Mouse (Mus musculus): ENCODE measurements around the gene Zfp385a. TPM values are rescaled to one million over a fixed set of nuclear protein-coding genes. Genes with fewer than 3 reads are reported as not detected.
A peak's percentile ranks its signal among the peaks of the same experiment; 100 is the strongest.

Zfp385a gene
- polyA plus RNA-seq, 1 experiment from 2014 or later: 12.2 TPM

- Histone ChIP-seq H3K9ac (no peak overlapping the region), H3K27me3 (no peaks in the 10 kb centered on the region), H3K4me1 (peaks cover 48% of the 10 kb centered on the region), H3K36me3 (peaks cover 9% of the 10 kb centered on the region), H3K4me2 (no peak overlapping the region), H3K9me3 (no peaks in the 10 kb centered on the region), H3K27ac (no peak overlapping the region), H3K4me3 (no peak overlapping the region)
- WGBS: 64% methylated on average over 1 of the region's 1 CpGs
- no peak for ATAC-seq (ENCODE audit: insufficient number of reproducible peaks, insufficient read depth, low FRiP score, low TSS enrichment, low read depth)
These were observed 21.4 kb upstream of the Zfp385a start for GRCm38 (mm10) chr15:103361269-103361668.

GRCm38 (mm10) chr15:103359869-103360602 is 20.1 kb upstream of the Zfp385a start:
- H3K27ac ChIP-seq: peak overlapping the region; percentile 36

GRCm38 (mm10) chr15:103359122-103359510 is 19.2 kb upstream of the Zfp385a start:
- Histone ChIP-seq H3K36me3 (peaks cover 31% of the 10 kb centered on the region), H3K9me3 (no peaks in the 10 kb centered on the region), H3K9ac (no peak overlapping the region), H3K4me3 (no peak overlapping the region), H3K27me3 (no peaks in the 10 kb centered on the region), H3K27ac (peak overlapping the region; percentile 94), H3K4me2 (no peak overlapping the region), H3K4me1 (peaks cover 35% of the 10 kb centered on the region)
- ATAC-seq (ENCODE audit: insufficient number of reproducible peaks, insufficient read depth, low FRiP score, low TSS enrichment, low read depth): no peak
- 41% methylated on average over 1 of the region's 1 CpGs for WGBS

More at GRCm38 (mm10) chr15:103359869-103360602, 20.1 kb upstream of the Zfp385a start:
- peaks cover 22% of the 10 kb centered on the region for H3K36me3 ChIP-seq
- WGBS: 94% methylated on average over 5 of the region's 5 CpGs
- H3K9me3 ChIP-seq: no peaks in the 10 kb centered on the region
- no peak overlapping the region for H3K4me3 ChIP-seq
- no peak overlapping the region for H3K9ac ChIP-seq
- no peak for ATAC-seq (ENCODE audit: insufficient number of reproducible peaks, insufficient read depth, low FRiP score, low TSS enrichment, low read depth)
- H3K27me3 ChIP-seq: no peaks in the 10 kb centered on the region
- peaks cover 44% of the 10 kb centered on the region for H3K4me1 ChIP-seq
- no peak overlapping the region for H3K4me2 ChIP-seq

GRCm38 (mm10) chr15:103358278-103359121 is 18.6 kb upstream of the Zfp385a start:
- peak overlapping the region; percentile 44 for H3K9ac ChIP-seq
- H3K9me3 ChIP-seq: no peaks in the 10 kb centered on the region
- H3K4me2 ChIP-seq: no peak overlapping the region; the same call in 1 of the 2 replicates
- no peak overlapping the region for H3K4me3 ChIP-seq
- peaks cover 37% of the 10 kb centered on the region for H3K36me3 ChIP-seq
- peaks cover 31% of the 10 kb centered on the region for H3K4me1 ChIP-seq
- H3K27ac ChIP-seq: peak overlapping the region; percentile 94
- H3K27me3 ChIP-seq: no peaks in the 10 kb centered on the region
- peak; percentile 81 for ATAC-seq (ENCODE audit: insufficient number of reproducible peaks, insufficient read depth, low FRiP score, low TSS enrichment, low read depth)
- 23% methylated on average over 3 of the region's 4 CpGs for WGBS

GRCm38 (mm10) chr15:103357817-103358216 is 17.9 kb upstream of the Zfp385a start:
- Histone ChIP-seq H3K9ac (peak overlapping the region; percentile 44; the same call in 1 of the 2 replicates), H3K9me3 (no peaks in the 10 kb centered on the region), H3K4me1 (peaks cover 31% of the 10 kb centered on the region), H3K27me3 (no peaks in the 10 kb centered on the region), H3K36me3 (peaks cover 43% of the 10 kb centered on the region), H3K4me2 (no peak overlapping the region), H3K4me3 (no peak overlapping the region), H3K27ac (peak overlapping the region; percentile 94)
- 80% methylated on average over 4 of the region's 4 CpGs for WGBS
- no peak for ATAC-seq (ENCODE audit: insufficient number of reproducible peaks, insufficient read depth, low FRiP score, low TSS enrichment, low read depth)

- Histone ChIP-seq H3K9ac (no peak overlapping the region), H3K27me3 (no peaks in the 10 kb centered on the region), H3K9me3 (no peaks in the 10 kb centered on the region), H3K27ac (no peak overlapping the region), H3K36me3 (peaks cover 59% of the 10 kb centered on the region), H3K4me3 (no peak overlapping the region), H3K4me1 (peaks cover 28% of the 10 kb centered on the region), H3K4me2 (no peak overlapping the region)
- ATAC-seq (ENCODE audit: insufficient number of reproducible peaks, insufficient read depth, low FRiP score, low TSS enrichment, low read depth): no peak
- WGBS: 76% methylated on average over 4 of the region's 4 CpGs
These were observed 16.2 kb upstream of the Zfp385a start for GRCm38 (mm10) chr15:103356130-103356529.

GRCm38 (mm10) chr15:103355420-103355819 is 15.5 kb upstream of the Zfp385a start:
- H3K36me3 ChIP-seq: peaks cover 66% of the 10 kb centered on the region
- no peaks in the 10 kb centered on the region for H3K9me3 ChIP-seq
- H3K27me3 ChIP-seq: no peaks in the 10 kb centered on the region
- no peak overlapping the region for H3K4me2 ChIP-seq
- peaks cover 28% of the 10 kb centered on the region for H3K4me1 ChIP-seq
- ATAC-seq (ENCODE audit: insufficient number of reproducible peaks, insufficient read depth, low FRiP score, low TSS enrichment, low read depth): no peak
- WGBS: 91% methylated on average over 4 of the region's 4 CpGs
- no peak overlapping the region for H3K27ac ChIP-seq
- no peak overlapping the region for H3K9ac ChIP-seq
- H3K4me3 ChIP-seq: no peak overlapping the region

GRCm38 (mm10) chr15:103354690-103355089 is 14.8 kb upstream of the Zfp385a start:
- no peaks in the 10 kb centered on the region for H3K9me3 ChIP-seq
- no peaks in the 10 kb centered on the region for H3K27me3 ChIP-seq
- H3K4me3 ChIP-seq: no peak overlapping the region
- H3K36me3 ChIP-seq: peaks cover 73% of the 10 kb centered on the region
- 95% methylated on average over 2 of the region's 2 CpGs for WGBS
- H3K9ac ChIP-seq: no peak overlapping the region
- no peak overlapping the region for H3K4me2 ChIP-seq
- H3K27ac ChIP-seq: no peak overlapping the region
- peaks cover 22% of the 10 kb centered on the region for H3K4me1 ChIP-seq
- ATAC-seq (ENCODE audit: insufficient number of reproducible peaks, insufficient read depth, low FRiP score, low TSS enrichment, low read depth): no peak

- H3K27me3 ChIP-seq: no peaks in the 10 kb centered on the region
- H3K36me3 ChIP-seq: peaks cover 83% of the 10 kb centered on the region
- peaks cover 12% of the 10 kb centered on the region for H3K4me1 ChIP-seq
- 94% methylated on average over 11 of the region's 11 CpGs for WGBS
- H3K4me3 ChIP-seq: no peak overlapping the region
- H3K27ac ChIP-seq: no peak overlapping the region
- ATAC-seq (ENCODE audit: insufficient number of reproducible peaks, insufficient read depth, low FRiP score, low TSS enrichment, low read depth): no peak
- no peak overlapping the region for H3K9ac ChIP-seq
- no peak overlapping the region for H3K4me2 ChIP-seq
- H3K9me3 ChIP-seq: no peaks in the 10 kb centered on the region
These were observed 13.8 kb upstream of the Zfp385a start for GRCm38 (mm10) chr15:103353511-103354256.

- no peak for ATAC-seq (ENCODE audit: insufficient number of reproducible peaks, insufficient read depth, low FRiP score, low TSS enrichment, low read depth)
- Histone ChIP-seq H3K4me3 (no peak overlapping the region), H3K27me3 (no peaks in the 10 kb centered on the region), H3K4me1 (peaks cover 4% of the 10 kb centered on the region), H3K9ac (no peak overlapping the region), H3K27ac (no peak overlapping the region), H3K9me3 (no peaks in the 10 kb centered on the region), H3K36me3 (peaks cover 91% of the 10 kb centered on the region), H3K4me2 (no peak overlapping the region)
- 45% methylated on average over 4 of the region's 4 CpGs for WGBS
These were observed 13.0 kb upstream of the Zfp385a start for GRCm38 (mm10) chr15:103352856-103353255.

- Histone ChIP-seq H3K9ac (no peak overlapping the region), H3K27ac (no peak overlapping the region), H3K36me3 (peaks cover 83% of the 10 kb centered on the region), H3K9me3 (no peaks in the 10 kb centered on the region), H3K27me3 (no peaks in the 10 kb centered on the region), H3K4me2 (no peak overlapping the region), H3K4me1 (no peaks in the 10 kb centered on the region), H3K4me3 (no peak overlapping the region)
- ATAC-seq (ENCODE audit: insufficient number of reproducible peaks, insufficient read depth, low FRiP score, low TSS enrichment, low read depth): no peak
- 0% methylated on average over 2 of the region's 2 CpGs for WGBS
These were observed 7.4 kb upstream of the Zfp385a start for GRCm38 (mm10) chr15:103347275-103347684.

Measured in embryonic facial prominence, embryonic 13.5 days (tissue).